In the genomic region with DNA sequence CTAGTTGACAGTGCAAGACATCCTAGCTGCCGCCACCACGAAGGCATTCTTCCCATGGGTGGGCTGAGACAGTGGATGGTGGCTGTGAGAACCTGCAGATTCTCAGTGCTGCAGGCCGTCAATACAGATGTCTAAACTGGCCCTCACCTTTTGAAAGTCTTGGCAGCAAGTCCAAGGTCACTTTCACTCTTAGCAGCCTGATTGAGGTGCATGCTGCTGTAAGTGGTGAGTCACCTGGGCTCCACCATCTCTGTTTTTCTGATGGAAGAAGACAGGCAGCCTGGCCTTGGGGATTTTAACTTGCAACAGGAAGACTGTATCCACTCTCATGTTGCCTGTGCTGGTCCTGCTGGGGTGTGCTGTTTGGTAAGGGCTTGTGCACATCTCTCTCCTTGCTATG, we compare ENCODE assay signal across 21 mouse cellular contexts.
DNase-seq lines count a peak whose midpoint lies in the region; ATAC-seq and TF ChIP-seq lines count a peak whose summit lies in the region.
"Had no signal": no experiment of that assay in that cellular context is flagged by ENCODE, and none has a peak within 500 bp of the region (broad histone marks: within the 10 kb centered on the region; RNA-seq: fewer than 3 reads in every experiment).

No protein-coding gene starts in this region.

- peak overlapping the region; percentile 51 for H3K27ac ChIP-seq in forebrain, embryonic 10.5 days
- no peak overlapping the region for H3K27ac ChIP-seq in forebrain, postnatal 0 days (ENCODE audit: low read depth, low read length)
- H3K27ac ChIP-seq in midbrain, embryonic 12.5 days (replicated peaks) = peak overlapping the region; percentile 42; the same call in 1 of the 2 replicates
- no peak overlapping the region for H3K27ac ChIP-seq in midbrain, postnatal 0 days (ENCODE audit: low read depth, low read length)
- H3K27ac ChIP-seq in small intestine, adult 2 months (ENCODE audit: insufficient read depth, low read depth, low read length) = peak overlapping the region; percentile 86
- H3K27ac ChIP-seq: gastrocnemius, adult 2 months; hindbrain, embryonic 14.5 days; layer of hippocampus, adult 2 months; limb, embryonic 10.5 days had no signal

- no peak for TF ChIP-seq POLR2A in small intestine, adult 2 months (IDR thresholded peaks at IDR 0.05; ENCODE audit: low read depth, low read length)

- H3K4me3 ChIP-seq in forebrain, embryonic 10.5 days = no peak overlapping the region
- H3K4me3 ChIP-seq in forebrain, postnatal 0 days (ENCODE audit: low read depth, low read length) = no peak overlapping the region
- H3K4me3 ChIP-seq in midbrain, embryonic 12.5 days = no peak overlapping the region
- H3K4me3 ChIP-seq in midbrain, postnatal 0 days (ENCODE audit: low read depth, low read length) = no peak overlapping the region
- no peak overlapping the region for H3K4me3 ChIP-seq in small intestine, adult 2 months (ENCODE audit: low read depth, low read length)
- H3K4me3 ChIP-seq: gastrocnemius, adult 2 months; layer of hippocampus, adult 2 months; limb, embryonic 10.5 days had no signal

- H3K4me2 ChIP-seq in forebrain, postnatal 0 days (ENCODE audit: low read depth) = no peak overlapping the region
- no peak overlapping the region for H3K4me2 ChIP-seq in midbrain, embryonic 12.5 days (replicated peaks)
- no peak overlapping the region for H3K4me2 ChIP-seq in midbrain, postnatal 0 days (ENCODE audit: low read depth, low read length, poor library complexity, severe bottlenecking)
- H3K4me2 ChIP-seq: hindbrain, embryonic 14.5 days had no signal

- peaks cover 42% of the 10 kb centered on the region for H3K4me1 ChIP-seq in forebrain, embryonic 10.5 days
- H3K4me1 ChIP-seq in forebrain, postnatal 0 days (ENCODE audit: insufficient read depth) = 0 out of 2 replicates have a peak, but pooled peaks cover 8% of the 10 kb centered on the region
- H3K4me1 ChIP-seq in midbrain, embryonic 12.5 days = peaks cover 24% of the 10 kb centered on the region
- peaks cover 9% of the 10 kb centered on the region for H3K4me1 ChIP-seq in midbrain, postnatal 0 days (ENCODE audit: insufficient read depth, low read length)
- peaks cover 50% of the 10 kb centered on the region for H3K4me1 ChIP-seq in small intestine, adult 2 months (ENCODE audit: control insufficient read depth, insufficient read depth, insufficient read length, low read length)

- no peak overlapping the region for H3K9ac ChIP-seq in forebrain, postnatal 0 days
- no peak overlapping the region for H3K9ac ChIP-seq in midbrain, embryonic 12.5 days (replicated peaks)
- H3K9ac ChIP-seq in midbrain, postnatal 0 days (replicated peaks; ENCODE audit: low read length, poor library complexity, severe bottlenecking) = no peak overlapping the region
- H3K9ac ChIP-seq: hindbrain, embryonic 14.5 days had no signal

- no peak for TF ChIP-seq CTCF in forebrain, postnatal 0 days (IDR thresholded peaks at IDR 0.05; ENCODE audit: low read depth)
- TF ChIP-seq CTCF in midbrain, postnatal 0 days (IDR thresholded peaks at IDR 0.05) = no peak
- TF ChIP-seq CTCF in small intestine, adult 2 months (IDR thresholded peaks at IDR 0.05; ENCODE audit: extremely low read depth, insufficient read length, insufficient replicate concordance, low read depth, low read length) = no peak

- no peaks in the 10 kb centered on the region for H3K9me3 ChIP-seq in forebrain, embryonic 10.5 days
- H3K9me3 ChIP-seq in forebrain, postnatal 0 days (ENCODE audit: low read length) = no peaks in the 10 kb centered on the region
- no peaks in the 10 kb centered on the region for H3K9me3 ChIP-seq in midbrain, embryonic 12.5 days
- no peaks in the 10 kb centered on the region for H3K9me3 ChIP-seq in midbrain, postnatal 0 days (ENCODE audit: low read length)
- H3K9me3 ChIP-seq: limb, embryonic 10.5 days had no signal

- H3K27me3 ChIP-seq in forebrain, embryonic 10.5 days (ENCODE audit: poor library complexity, severe bottlenecking) = no peaks in the 10 kb centered on the region
- no peaks in the 10 kb centered on the region for H3K27me3 ChIP-seq in forebrain, postnatal 0 days (ENCODE audit: insufficient read depth, low read length)
- H3K27me3 ChIP-seq in midbrain, embryonic 12.5 days = no peaks in the 10 kb centered on the region
- H3K27me3 ChIP-seq in midbrain, postnatal 0 days (ENCODE audit: insufficient read depth, low read length) = no peaks in the 10 kb centered on the region
- no peaks in the 10 kb centered on the region for H3K27me3 ChIP-seq in small intestine, adult 2 months (ENCODE audit: control insufficient read depth, insufficient read depth, low read length)

- no peak for ATAC-seq in forebrain, postnatal 0 days
- ATAC-seq in midbrain, embryonic 12.5 days (ENCODE audit: low FRiP score, low read depth) = no peak
- ATAC-seq in midbrain, postnatal 0 days (ENCODE audit: low FRiP score) = no peak
- ATAC-seq: forebrain, embryonic 14.5 days had no signal

- DNase-seq in forebrain, embryonic 10.5 days (ENCODE audit: extremely low spot score, low spot score) = no peak
- no peak for DNase-seq in forebrain, postnatal 0 days
- no peak for DNase-seq in midbrain, postnatal 0 days (ENCODE audit: low spot score)
- DNase-seq in R1 (ENCODE audit: low read depth, low spot score) = peak; percentile 66
- DNase-seq in frontal cortex, postnatal 25 days (ENCODE audit: low spot score in 2 of 2) = no peak
- DNase-seq: cerebellum, adult 11 months; cerebellum, postnatal 14 days; embryo, embryonic 11 days; gastrocnemius, adult 2 months; kidney, adult 11 months; kidney, postnatal 10 days; lung, adult 2 months; lung, postnatal 36 days; right cerebral cortex, postnatal 25 days; thymus, postnatal 25 days had no signal

- H3K36me3 ChIP-seq in forebrain, embryonic 10.5 days (replicated peaks) = no peaks in the 10 kb centered on the region
- H3K36me3 ChIP-seq in forebrain, postnatal 0 days (ENCODE audit: insufficient read depth) = no peaks in the 10 kb centered on the region
- H3K36me3 ChIP-seq in midbrain, embryonic 12.5 days = no peaks in the 10 kb centered on the region
- no peaks in the 10 kb centered on the region for H3K36me3 ChIP-seq in midbrain, postnatal 0 days (ENCODE audit: insufficient read depth, low read length)
- no peaks in the 10 kb centered on the region for H3K36me3 ChIP-seq in small intestine, adult 2 months (ENCODE audit: control insufficient read depth, insufficient read depth, low read length)
- H3K36me3 ChIP-seq: limb, embryonic 10.5 days had no signal

- WGBS in forebrain, embryonic 10.5 days = 84% methylated on average over 3 of the region's 3 CpGs
- WGBS in forebrain, postnatal 0 days = 84% methylated on average over 3 of the region's 3 CpGs
- 83% methylated on average over 3 of the region's 3 CpGs for WGBS in midbrain, embryonic 12.5 days
- WGBS in midbrain, postnatal 0 days = 86% methylated on average over 3 of the region's 3 CpGs
- WGBS in small intestine, adult 2 months = 59% methylated on average over 3 of the region's 3 CpGs

Comparison
In these comparisons a context has a peak if more than half of its experiments do, and no peak if none do; other contexts are left out.
1. H3K27ac ChIP-seq: peak in forebrain, embryonic 10.5 days (single experiment), midbrain, embryonic 12.5 days (single experiment) and small intestine, adult 2 months (single experiment); none in forebrain, postnatal 0 days (single experiment) and midbrain, postnatal 0 days (single experiment).